Mouse (Mus musculus): ENCODE data around the gene Zfp704.

Gene Zfp704

GRCm38 (mm10) chr3:9557778-9558560 is 51.9 kb downstream of the Zfp704 start:
- no peak for DNase-seq (ENCODE audit: low spot score in 2 of 2)

- DNase-seq (ENCODE audit: low spot score in 2 of 2): no peak
Observed at GRCm38 (mm10) chr3:9556137-9556536, 53.7 kb downstream of the Zfp704 start.

GRCm38 (mm10) chr3:9554916-9555315 is 55.0 kb downstream of the Zfp704 start:
- no peak for DNase-seq (ENCODE audit: low spot score in 2 of 2)

- DNase-seq (ENCODE audit: low spot score in 2 of 2): no peak
Observed at GRCm38 (mm10) chr3:9552332-9552731, 57.6 kb downstream of the Zfp704 start.

GRCm38 (mm10) chr3:9550930-9551329 is 59.0 kb downstream of the Zfp704 start:
- no peak for DNase-seq (ENCODE audit: low spot score in 2 of 2)

- no peak for DNase-seq (ENCODE audit: low spot score in 2 of 2)
Observed at GRCm38 (mm10) chr3:9549815-9550214, 60.1 kb downstream of the Zfp704 start.

- no peak for DNase-seq (ENCODE audit: low spot score in 2 of 2)
Observed at GRCm38 (mm10) chr3:9548188-9548587, 61.7 kb downstream of the Zfp704 start.

- no peak for DNase-seq (ENCODE audit: low spot score in 2 of 2)
Observed at GRCm38 (mm10) chr3:9546882-9547620, 62.8 kb downstream of the Zfp704 start.

- no peak for DNase-seq (ENCODE audit: low spot score in 2 of 2)
Observed at GRCm38 (mm10) chr3:9544421-9544820, 65.5 kb downstream of the Zfp704 start.

- DNase-seq (ENCODE audit: low spot score in 2 of 2): no peak
Observed at GRCm38 (mm10) chr3:9543916-9544315, 66.0 kb downstream of the Zfp704 start.

GRCm38 (mm10) chr3:9543463-9543862 is 66.4 kb downstream of the Zfp704 start:
- DNase-seq (ENCODE audit: low spot score in 2 of 2): no peak

- peak in 1 of 2 experiments; percentile 14 for DNase-seq (ENCODE audit: low spot score in 2 of 2)
Observed at GRCm38 (mm10) chr3:9541561-9541960, 68.3 kb downstream of the Zfp704 start.

GRCm38 (mm10) chr3:9538510-9538909 is 71.4 kb downstream of the Zfp704 start:
- DNase-seq (ENCODE audit: low spot score in 2 of 2): peak in 1 of 2 experiments; percentile 17

GRCm38 (mm10) chr3:9537889-9538288 is 72.0 kb downstream of the Zfp704 start:
- DNase-seq (ENCODE audit: low spot score in 2 of 2): no peak

GRCm38 (mm10) chr3:9530097-9530780 is 79.6 kb downstream of the Zfp704 start:
- DNase-seq (ENCODE audit: low spot score in 2 of 2): peak; percentile 66 to 74

- no peak for DNase-seq (ENCODE audit: low spot score in 2 of 2)
Observed at GRCm38 (mm10) chr3:9524429-9524828, 85.5 kb downstream of the Zfp704 start.

- DNase-seq (ENCODE audit: low spot score in 2 of 2): peak; percentile 55 to 65
Observed at GRCm38 (mm10) chr3:9523081-9523932, 86.6 kb downstream of the Zfp704 start.

- no peak for DNase-seq (ENCODE audit: low spot score in 2 of 2)
Observed at GRCm38 (mm10) chr3:9522009-9522408, 87.9 kb downstream of the Zfp704 start.

- no peak for DNase-seq (ENCODE audit: low spot score in 2 of 2)
Observed at GRCm38 (mm10) chr3:9520728-9521054, 89.2 kb downstream of the Zfp704 start.

- peak; percentile 85 to 89 for DNase-seq (ENCODE audit: low spot score in 2 of 2)
Observed at GRCm38 (mm10) chr3:9520051-9520727, 89.7 kb downstream of the Zfp704 start.

GRCm38 (mm10) chr3:9519491-9519890 is 90.4 kb downstream of the Zfp704 start:
- DNase-seq (ENCODE audit: low spot score in 2 of 2): no peak

Data from right cerebral cortex, postnatal 10 days (tissue).